Mouse (Mus musculus): Measurements from ENCODE around the gene Tspan12.

DNA sequence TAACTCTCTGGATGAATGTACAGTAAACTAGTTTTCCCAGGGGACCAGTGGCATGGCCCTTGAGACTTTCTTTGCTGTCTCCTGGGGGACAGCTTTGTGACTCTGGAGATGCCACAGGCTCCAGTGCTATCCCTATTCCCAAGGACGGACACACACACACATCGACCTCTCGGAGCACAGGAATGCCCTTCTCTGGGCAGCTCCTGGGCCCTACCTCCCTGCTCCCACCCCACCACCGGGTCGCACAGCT, 1.0 kb downstream of the Tspan12 start:
- no peak for TF ChIP-seq POLR2A (IDR thresholded peaks at IDR 0.05; ENCODE audit: control insufficient read depth, extremely low read depth, insufficient read depth, low read length, poor library complexity)
- no peak for TF ChIP-seq CTCF (IDR thresholded peaks at IDR 0.05; ENCODE audit: borderline replicate concordance, control insufficient read depth, extremely low read depth, insufficient read depth, low read length, poor library complexity)
